Mouse (Mus musculus): ENCODE measurements around the gene Zfand6.

GRCm38 (mm10) chr7:84618951-84619350 lies 70.8 kb downstream of the Zfand6 start:
- TF ChIP-seq CTCF (IDR thresholded peaks at IDR 0.05; ENCODE audit: borderline replicate concordance, extremely low read depth, insufficient read depth, insufficient read length) (no peak), POLR2A (IDR thresholded peaks at IDR 0.05; ENCODE audit: borderline replicate concordance, extremely low read depth, insufficient read depth, insufficient read length, poor library complexity, severe bottlenecking) (no peak)
